Mouse (Mus musculus) liver, postnatal 0 days (tissue): ENCODE data around the gene Fam71f1.

Source experiments
- CTCF ChIP-seq: sonication (generic); IDR thresholded peaks from 2 replicates; pipeline ENCODE4 v1.5.1; 2016; ENCODE audit warnings: antibody characterized with exemption, low read depth
- EP300 ChIP-seq: IDR thresholded peaks from 2 replicates; pipeline ENCODE4 v1.6.1; 2016; ENCODE audit warnings: antibody characterized with exemption, low read depth, mild to moderate bottlenecking

GRCm38 (mm10) chr6:29280671-29281070 lies 38.3 kb upstream of the Fam71f1 start:
- no peak for TF ChIP-seq EP300
- TF ChIP-seq CTCF, result no peak
